Mouse (Mus musculus): ENCODE measurements around the gene Tsfm.

The Tsfm gene

GRCm38 (mm10) chr10:126987183-126988118 is 43.2 kb downstream of the Tsfm start:
- DNase-seq (ENCODE audit: low spot score in 2 of 2) = no peak

- peak; percentile 59 to 69 for DNase-seq (ENCODE audit: low spot score in 2 of 2)
Observed at GRCm38 (mm10) chr10:126986541-126986961, 44.1 kb downstream of the Tsfm start.

GRCm38 (mm10) chr10:126985579-126985978 is 45.1 kb downstream of the Tsfm start:
- DNase-seq (ENCODE audit: low spot score in 2 of 2) = no peak

GRCm38 (mm10) chr10:126985127-126985526 is 45.5 kb downstream of the Tsfm start:
- no peak for DNase-seq (ENCODE audit: low spot score in 2 of 2)

GRCm38 (mm10) chr10:126984189-126985004 is 46.2 kb downstream of the Tsfm start:
- no peak for DNase-seq (ENCODE audit: low spot score in 2 of 2)

GRCm38 (mm10) chr10:126983193-126983725 is 47.4 kb downstream of the Tsfm start:
- DNase-seq (ENCODE audit: low spot score in 2 of 2) = no peak

- no peak for DNase-seq (ENCODE audit: low spot score in 2 of 2)
Observed at GRCm38 (mm10) chr10:126981746-126982145, 48.9 kb downstream of the Tsfm start.

GRCm38 (mm10) chr10:126980933-126981530 is 49.6 kb downstream of the Tsfm start:
- no peak for DNase-seq (ENCODE audit: low spot score in 2 of 2)

- peak; percentile 54 to 68 for DNase-seq (ENCODE audit: low spot score in 2 of 2)
Observed at GRCm38 (mm10) chr10:126980221-126980932, 50.3 kb downstream of the Tsfm start.

GRCm38 (mm10) chr10:126979636-126980151 is 50.9 kb downstream of the Tsfm start:
- peak; percentile 52 to 60 for DNase-seq (ENCODE audit: low spot score in 2 of 2)

GRCm38 (mm10) chr10:126979121-126979635 is 51.5 kb downstream of the Tsfm start:
- no peak for DNase-seq (ENCODE audit: low spot score in 2 of 2)

GRCm38 (mm10) chr10:126978277-126978994 is 52.2 kb downstream of the Tsfm start, which contains the start of gene Ctdsp2:
Gene Ctdsp2 (plus strand): TSS chr10:126978717.
- DNase-seq (ENCODE audit: low spot score in 2 of 2) = peak; percentile 99 to 100

GRCm38 (mm10) chr10:126977076-126977475 is 53.6 kb downstream of the Tsfm start:
- DNase-seq (ENCODE audit: low spot score in 2 of 2) = no peak

- DNase-seq (ENCODE audit: low spot score in 2 of 2) = no peak
Observed at GRCm38 (mm10) chr10:126975706-126976105, 54.9 kb downstream of the Tsfm start.

GRCm38 (mm10) chr10:126972988-126973387 is 57.7 kb downstream of the Tsfm start:
- no peak for DNase-seq (ENCODE audit: low spot score in 2 of 2)

- DNase-seq (ENCODE audit: low spot score in 2 of 2) = no peak
Observed at GRCm38 (mm10) chr10:126972051-126972725, 58.5 kb downstream of the Tsfm start.

- no peak for DNase-seq (ENCODE audit: low spot score in 2 of 2)
Observed at GRCm38 (mm10) chr10:126971363-126972050, 59.1 kb downstream of the Tsfm start.

GRCm38 (mm10) chr10:126963821-126964220 is 66.8 kb downstream of the Tsfm start:
- DNase-seq (ENCODE audit: low spot score in 2 of 2) = no peak

- no peak for DNase-seq (ENCODE audit: low spot score in 2 of 2)
Observed at GRCm38 (mm10) chr10:126962966-126963330, 67.7 kb downstream of the Tsfm start.

Measured in right cerebral cortex, adult 2 months (tissue).